Mouse (Mus musculus) liver, postnatal 0 days (tissue): ENCODE results near the gene Megf8. TPM values are rescaled to one million over a fixed set of nuclear protein-coding genes. Genes with fewer than 3 reads are reported as not detected.

Experiments
- ATAC-seq: fragments of 200-750 bp; cut with Nextera tagmentation; 2 replicates; pipeline ENCODE4 v1.8.0; 2017; ENCODE audit warnings: mild to moderate bottlenecking, moderate library complexity
- DNase-seq: peaks from one replicate; pipeline ENCODE4 v3.0.0-alpha.2; 2016
- H3K27ac ChIP-seq: fragments of 300-500 bp; sonication (generic); 2 replicates; pipeline ENCODE4 v1.5.1; 2014; ENCODE audit warnings: antibody characterized with exemption, moderate library complexity, mild to moderate bottlenecking, low read depth
- H3K27me3 ChIP-seq: fragments of 300-500 bp; sonication (generic); 2 replicates; pipeline ENCODE4 v1.6.1; 2014; ENCODE audit warnings: low read length, control low read depth, mixed read lengths; ENCODE audit not compliant: insufficient read depth
- H3K36me3 ChIP-seq: fragments of 300-500 bp; sonication (generic); replicated peaks from 2 replicates; pipeline ENCODE4 v1.6.1; 2014; ENCODE audit warnings: mild to moderate bottlenecking, control low read depth, low read length, moderate library complexity, mixed read lengths; ENCODE audit not compliant: insufficient read depth
- H3K4me1 ChIP-seq: fragments of 300-500 bp; sonication (generic); 2 replicates; pipeline ENCODE4 v1.6.1; 2014; ENCODE audit warnings: antibody characterized with exemption, mild to moderate bottlenecking, control low read depth; ENCODE audit not compliant: insufficient read depth
- H3K4me2 ChIP-seq: fragments of 300-500 bp; sonication (generic); 2 replicates; pipeline ENCODE4 v1.6.1; 2014; ENCODE audit warnings: low read depth, mild to moderate bottlenecking, low read length, moderate library complexity, mixed read lengths
- H3K4me3 ChIP-seq: fragments of 300-500 bp; sonication (generic); 2 replicates; pipeline ENCODE4 v1.5.1; 2014; ENCODE audit warnings: low read depth, low read length
- H3K9ac ChIP-seq: fragments of 300-500 bp; sonication (generic); replicated peaks from 2 replicates; pipeline ENCODE4 v1.6.1; 2014; ENCODE audit warnings: mild to moderate bottlenecking, moderate library complexity
- H3K9me3 ChIP-seq: fragments of 300-500 bp; sonication (generic); 2 replicates; pipeline ENCODE4 v1.6.1; 2016; ENCODE audit warnings: mild to moderate bottlenecking, control low read depth, low read length, mixed read lengths
- CTCF ChIP-seq: sonication (generic); IDR thresholded peaks from 2 replicates; pipeline ENCODE4 v1.5.1; 2016; ENCODE audit warnings: antibody characterized with exemption, low read depth
- EP300 ChIP-seq: IDR thresholded peaks from 2 replicates; pipeline ENCODE4 v1.6.1; 2016; ENCODE audit warnings: antibody characterized with exemption, low read depth, mild to moderate bottlenecking
- WGBS: fragments of 180-500 bp; shearing (Covaris S2); extraction: QIAGEN DNeasy Blood & Tissue Kit; methylation state at CpG from one replicate; pipeline ENCODE4 v1.1.7; 2014; ENCODE audit not compliant: insufficient replicate concordance; 5-methylcytosine and 5-hydroxymethylcytosine counted together
- polyA plus RNA-seq: library from polyadenylated mRNA; unstranded; fragments of >200 nt; fragmentation: Nextera tagmentation; extraction: Ambion mirVana; gene quantifications from 2 replicates; pipeline ENCODE4 v1.2.1, GENCODE M21; 2015

Megf8 gene
- polyA plus RNA-seq, 1 experiment from 2014 or later: 0.81 TPM

GRCm38 (mm10) chr7:25326233-25326632, 9.3 kb downstream of the Megf8 start:
- Histone ChIP-seq H3K4me1 (peaks cover 4% of the 10 kb centered on the region; the same call in 1 of the 2 replicates), H3K36me3 (no peaks in the 10 kb centered on the region), H3K9ac (no peak overlapping the region), H3K4me3 (no peak overlapping the region), H3K27ac (no peak overlapping the region), H3K9me3 (no peaks in the 10 kb centered on the region), H3K4me2 (no peak overlapping the region), H3K27me3 (0 out of 2 replicates have a peak, but pooled peaks cover 2% of the 10 kb centered on the region)
- ATAC-seq (no peak), DNase-seq (no peak)
- 58% methylated on average over 8 of the region's 8 CpGs for WGBS
- TF ChIP-seq CTCF: no peak
- no peak for TF ChIP-seq EP300

- DNase-seq: peak; percentile 85
- Histone ChIP-seq H3K27ac (no peak overlapping the region), H3K4me1 (peaks cover 4% of the 10 kb centered on the region; the same call in 1 of the 2 replicates), H3K27me3 (no peaks in the 10 kb centered on the region), H3K4me2 (no peak overlapping the region), H3K9ac (no peak overlapping the region), H3K9me3 (no peaks in the 10 kb centered on the region), H3K36me3 (no peaks in the 10 kb centered on the region), H3K4me3 (no peak overlapping the region)
- TF ChIP-seq EP300 (no peak), CTCF (peak; percentile 94)
- 40% methylated on average over 16 of the region's 16 CpGs for WGBS
- ATAC-seq: peak; percentile 62
These were observed 16.8 kb downstream of the Megf8 start for GRCm38 (mm10) chr7:25333596-25334307.

- Histone ChIP-seq H3K4me2 (no peak overlapping the region), H3K9ac (no peak overlapping the region), H3K4me3 (no peak overlapping the region), H3K9me3 (no peaks in the 10 kb centered on the region), H3K27me3 (no peaks in the 10 kb centered on the region), H3K36me3 (no peaks in the 10 kb centered on the region), H3K27ac (no peak overlapping the region), H3K4me1 (peaks cover 4% of the 10 kb centered on the region; the same call in 1 of the 2 replicates)
- DNase-seq: no peak
- no peak for TF ChIP-seq EP300
- no peak for TF ChIP-seq CTCF
- WGBS: 77% methylated on average over 12 of the region's 12 CpGs
- no peak for ATAC-seq
These were observed 17.5 kb downstream of the Megf8 start for GRCm38 (mm10) chr7:25334472-25334871.

GRCm38 (mm10) chr7:25339329-25339728, 22.4 kb downstream of the Megf8 start:
- Histone ChIP-seq H3K4me1 (no peaks in the 10 kb centered on the region), H3K27me3 (no peaks in the 10 kb centered on the region), H3K36me3 (no peaks in the 10 kb centered on the region), H3K9me3 (no peaks in the 10 kb centered on the region), H3K4me2 (no peak overlapping the region), H3K4me3 (no peak overlapping the region), H3K27ac (no peak overlapping the region), H3K9ac (no peak overlapping the region)
- no peak for TF ChIP-seq CTCF
- TF ChIP-seq EP300: no peak
- DNase-seq: no peak
- no peak for ATAC-seq
- WGBS: 85% methylated on average over 9 of the region's 9 CpGs

- WGBS: 76% methylated on average over 20 of the region's 20 CpGs
- TF ChIP-seq CTCF (no peak), EP300 (no peak)
- no peak overlapping the region for H3K9ac ChIP-seq
- H3K27ac ChIP-seq: no peak overlapping the region
- no peak overlapping the region for H3K4me2 ChIP-seq
- H3K4me1 ChIP-seq: no peaks in the 10 kb centered on the region
- no peaks in the 10 kb centered on the region for H3K9me3 ChIP-seq
- ATAC-seq: no peak
- no peak for DNase-seq
- H3K36me3 ChIP-seq: no peaks in the 10 kb centered on the region
- H3K27me3 ChIP-seq: no peaks in the 10 kb centered on the region
- no peak overlapping the region for H3K4me3 ChIP-seq
These were observed 24.2 kb downstream of the Megf8 start for GRCm38 (mm10) chr7:25341000-25341784.

GRCm38 (mm10) chr7:25348861-25349260, 31.9 kb downstream of the Megf8 start:
- TF ChIP-seq CTCF: no peak
- TF ChIP-seq EP300: no peak
- Histone ChIP-seq H3K9me3 (no peaks in the 10 kb centered on the region), H3K4me1 (no peaks in the 10 kb centered on the region), H3K27me3 (no peaks in the 10 kb centered on the region), H3K9ac (no peak overlapping the region), H3K4me3 (no peak overlapping the region), H3K4me2 (no peak overlapping the region), H3K36me3 (no peaks in the 10 kb centered on the region), H3K27ac (no peak overlapping the region)
- DNase-seq (no peak), ATAC-seq (no peak)
- WGBS: 69% methylated on average over 8 of the region's 8 CpGs
